Mouse (Mus musculus): ENCODE data around the gene Alpl.
A peak's percentile ranks its signal among the peaks of the same experiment; 100 is the strongest.

Gene Alpl

DNA sequence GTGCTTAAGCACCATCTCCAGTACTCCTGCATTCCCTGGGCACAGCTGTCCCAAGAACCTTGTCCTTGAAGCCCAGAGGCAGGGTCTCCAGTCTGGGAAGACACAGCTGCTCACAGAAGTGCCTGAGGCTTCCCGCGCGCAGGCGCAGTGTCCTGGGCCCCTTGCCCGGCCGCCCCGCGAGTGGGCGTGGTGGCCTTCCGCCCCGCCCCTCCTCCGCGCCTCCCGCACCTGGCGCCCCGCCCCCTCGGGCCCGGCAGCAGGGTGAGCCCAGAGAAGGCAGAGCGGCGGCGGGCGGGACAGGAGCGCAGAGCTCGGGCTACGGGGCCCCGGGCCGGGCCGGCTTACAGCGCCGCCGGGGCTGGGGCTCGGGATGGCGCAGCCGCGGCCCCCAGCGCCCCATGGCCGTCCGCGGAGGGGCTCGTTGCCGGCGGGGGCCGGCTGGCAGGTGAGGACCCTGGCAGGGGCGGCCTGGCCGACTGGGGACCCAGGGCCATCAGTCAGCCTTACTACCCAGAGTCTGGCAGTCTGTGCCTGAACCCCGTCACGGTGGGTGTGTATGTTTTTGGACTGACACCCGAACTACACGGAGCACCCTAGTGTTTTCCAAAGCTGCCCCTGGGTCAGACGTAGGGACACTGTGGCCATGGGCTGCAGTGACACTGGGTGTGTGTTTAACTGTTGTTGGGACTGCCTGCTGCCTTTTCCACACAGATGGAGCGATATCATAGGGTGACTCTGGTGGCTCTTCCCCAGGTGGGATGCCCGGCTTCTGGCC, 88.8 kb downstream of the Alpl start:
- peak; percentile 96 for DNase-seq

DNA sequence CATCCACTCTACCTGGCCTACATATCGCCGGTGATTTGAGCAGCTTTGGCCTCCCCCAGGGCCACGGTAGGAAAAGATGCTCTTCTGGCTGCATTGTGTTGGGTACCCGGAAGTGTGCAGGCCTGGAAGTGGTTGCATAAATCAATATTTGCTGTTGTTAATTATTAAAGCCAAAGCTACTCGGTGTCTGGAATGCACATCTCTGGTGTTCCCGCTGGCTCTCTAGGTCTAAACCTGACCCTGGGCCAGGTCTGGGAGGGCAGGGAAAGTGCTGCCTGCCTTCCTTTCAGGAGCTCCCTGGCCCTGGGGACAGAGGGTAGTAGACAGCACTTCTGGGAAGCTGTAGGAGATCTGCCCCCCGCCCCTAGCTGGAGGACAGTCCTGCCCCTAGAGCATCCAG, 89.7 kb downstream of the Alpl start:
- no peak for DNase-seq

DNA sequence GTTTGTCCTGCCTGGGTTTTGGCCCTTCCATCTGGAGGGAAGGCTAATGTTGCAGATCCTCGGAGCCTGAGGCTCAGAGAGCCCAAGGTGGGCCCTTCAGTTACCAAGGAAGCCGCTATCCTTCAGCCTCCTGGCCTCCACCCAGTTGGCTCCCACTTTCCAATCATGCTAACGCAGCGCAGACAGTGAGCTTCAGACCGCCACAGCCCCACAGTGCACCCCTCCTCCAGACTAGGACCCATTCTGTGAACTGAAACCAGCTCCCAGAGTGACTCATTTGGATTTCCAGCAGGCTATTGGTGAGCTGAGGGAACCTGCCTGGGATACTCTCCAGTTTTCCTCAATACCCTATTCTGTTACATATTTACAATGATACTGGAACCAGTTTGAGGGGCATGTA, 90.8 kb downstream of the Alpl start:
- no peak for DNase-seq

DNA sequence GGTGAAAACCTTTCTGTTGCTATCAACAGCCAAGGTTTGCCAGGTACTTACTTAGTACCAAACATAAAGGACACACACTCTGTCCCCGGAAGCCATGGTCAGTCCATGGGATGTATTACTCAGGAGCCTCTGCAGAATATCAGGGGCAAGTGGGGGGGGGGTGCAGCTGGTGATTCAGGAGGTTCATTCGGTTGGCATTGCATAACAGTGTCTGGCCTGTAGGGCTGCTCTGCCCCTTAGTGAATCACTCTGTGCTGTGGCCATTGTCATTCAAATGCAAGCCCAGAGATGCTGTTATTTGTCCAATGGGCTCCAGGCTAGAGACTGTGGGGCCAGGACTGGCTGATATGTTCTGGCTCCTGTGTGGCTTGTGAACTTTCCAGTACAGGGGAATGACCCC, 91.6 kb downstream of the Alpl start:
- DNase-seq = no peak

DNA sequence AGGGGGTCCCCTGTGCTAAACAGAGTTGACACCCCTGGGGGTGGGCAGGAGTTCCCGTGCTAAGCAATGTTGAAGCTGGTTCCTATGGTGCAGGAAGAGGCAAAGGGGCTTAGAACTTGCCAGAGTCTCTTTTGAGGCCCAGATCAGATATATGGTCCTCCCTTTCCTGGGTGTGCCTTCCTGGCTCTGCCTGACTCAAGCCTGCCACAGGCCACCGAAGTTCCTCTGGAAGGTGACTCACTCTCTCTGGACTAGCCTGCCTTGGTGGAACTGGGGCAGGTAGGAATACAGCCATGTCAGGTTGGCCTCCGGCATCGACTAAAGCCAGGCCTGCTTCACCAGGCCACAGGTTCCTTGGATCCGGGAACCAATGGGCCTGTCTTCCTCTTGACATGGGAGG, 93.1 kb downstream of the Alpl start:
- no peak for DNase-seq

DNA sequence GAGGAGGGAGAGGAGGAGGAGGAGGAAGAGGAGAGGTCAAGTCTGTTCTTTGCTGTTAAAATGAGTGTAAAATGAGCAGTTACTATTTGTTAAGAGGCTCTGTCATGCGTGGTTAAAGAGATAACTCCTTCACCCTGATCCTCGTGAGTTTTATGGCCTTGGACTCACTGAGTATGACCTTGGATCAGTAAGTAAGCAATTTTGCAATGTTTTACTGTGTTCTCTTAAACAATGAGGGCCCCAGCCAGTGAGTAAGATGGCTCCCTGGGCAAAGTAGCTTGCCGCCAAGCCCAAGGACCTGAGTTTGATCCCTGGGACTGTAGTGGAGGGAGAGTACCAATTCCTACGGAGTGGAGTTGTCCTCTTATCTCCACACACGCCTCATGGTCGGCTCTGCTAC, 95.2 kb downstream of the Alpl start:
- DNase-seq = no peak

DNA sequence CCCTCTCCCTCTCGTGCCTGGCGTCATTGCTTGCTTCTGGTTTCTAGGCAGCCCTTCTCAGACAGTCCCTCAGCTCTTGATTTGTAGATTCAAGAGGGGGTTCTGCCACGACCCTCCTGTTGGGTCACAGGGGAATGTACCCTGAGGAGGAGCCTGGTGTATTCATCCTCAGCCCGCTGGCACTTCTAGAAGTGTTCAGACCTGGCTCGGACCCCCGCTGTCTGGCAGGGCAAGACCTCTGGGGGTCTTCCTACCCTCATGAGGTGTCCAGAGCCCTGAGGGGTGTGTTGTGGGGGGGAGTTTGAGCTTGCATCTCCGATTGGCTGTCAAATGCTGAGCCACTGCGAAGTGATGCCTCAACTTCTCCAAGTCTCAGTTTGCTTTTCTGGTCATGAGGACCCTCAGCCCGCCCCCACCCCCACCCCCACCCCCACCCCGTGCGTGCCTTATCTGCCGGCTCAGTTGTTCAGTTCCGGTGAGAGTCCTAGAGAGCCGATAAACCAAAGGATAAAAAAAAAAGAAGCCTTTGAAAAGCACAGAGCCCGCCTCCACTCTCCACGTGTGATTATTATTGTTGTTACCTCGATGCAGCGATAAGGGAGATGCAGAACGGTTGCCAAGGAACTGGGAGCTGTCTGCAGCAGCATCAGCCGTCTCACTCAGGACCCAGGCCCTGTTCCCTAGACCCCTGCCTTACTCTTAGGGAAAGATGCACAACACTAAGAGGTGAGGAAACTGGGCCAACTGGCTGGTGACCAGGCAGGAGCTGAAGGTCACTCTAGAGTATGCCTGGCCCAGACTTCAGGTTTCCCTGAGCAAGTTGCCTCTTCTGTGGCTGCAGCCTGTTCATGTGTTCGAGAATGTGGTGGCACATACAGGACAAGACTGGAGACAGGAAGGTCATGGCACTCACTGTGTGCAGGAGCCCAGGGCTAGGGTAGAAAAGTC, 96.6 kb downstream of the Alpl start:
- no peak for DNase-seq

DNA sequence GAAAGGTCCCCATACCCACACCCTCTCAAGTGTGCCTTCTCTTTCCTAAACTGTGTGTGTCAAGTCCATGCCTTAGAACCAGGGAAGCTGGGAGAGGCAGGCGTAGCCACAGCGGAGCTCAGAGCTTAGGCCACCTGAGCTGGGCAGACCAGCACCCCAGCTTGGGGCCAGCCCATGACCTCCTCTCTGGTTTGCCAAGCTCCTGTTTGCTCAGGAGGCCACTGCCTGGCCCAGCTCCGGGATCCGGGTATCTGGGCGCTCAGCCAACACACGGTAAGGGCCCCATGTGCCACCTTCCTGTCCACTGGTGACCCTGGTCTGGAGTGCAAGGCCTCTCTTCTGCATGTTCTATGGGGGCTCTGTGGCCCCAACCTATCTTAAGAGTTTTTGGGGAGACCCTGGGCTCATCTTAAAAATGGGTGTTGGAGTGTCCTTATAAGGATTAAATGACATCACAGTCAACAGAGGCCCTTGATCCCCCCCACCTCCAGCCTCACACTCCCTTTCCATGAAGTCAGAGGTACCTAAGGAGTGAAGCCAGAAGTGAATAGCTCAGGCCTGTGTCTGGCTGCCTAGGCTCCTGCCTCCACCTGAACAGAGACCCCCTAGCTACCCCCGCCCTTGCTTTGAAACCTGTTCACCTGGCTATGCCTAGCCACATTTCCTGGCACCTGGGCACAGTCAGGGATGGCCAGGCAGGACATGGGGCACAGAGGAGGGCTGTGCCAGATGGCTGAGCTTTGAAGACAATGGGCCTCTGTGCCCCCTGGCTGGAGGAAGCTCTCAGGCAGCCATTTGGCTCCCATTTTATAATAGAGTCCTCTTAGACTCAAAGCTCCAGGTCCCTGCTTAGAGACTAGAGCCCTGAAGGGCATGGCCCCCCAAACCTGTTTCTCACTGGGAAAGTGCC, 97.9 kb downstream of the Alpl start:
- DNase-seq = no peak

DNA sequence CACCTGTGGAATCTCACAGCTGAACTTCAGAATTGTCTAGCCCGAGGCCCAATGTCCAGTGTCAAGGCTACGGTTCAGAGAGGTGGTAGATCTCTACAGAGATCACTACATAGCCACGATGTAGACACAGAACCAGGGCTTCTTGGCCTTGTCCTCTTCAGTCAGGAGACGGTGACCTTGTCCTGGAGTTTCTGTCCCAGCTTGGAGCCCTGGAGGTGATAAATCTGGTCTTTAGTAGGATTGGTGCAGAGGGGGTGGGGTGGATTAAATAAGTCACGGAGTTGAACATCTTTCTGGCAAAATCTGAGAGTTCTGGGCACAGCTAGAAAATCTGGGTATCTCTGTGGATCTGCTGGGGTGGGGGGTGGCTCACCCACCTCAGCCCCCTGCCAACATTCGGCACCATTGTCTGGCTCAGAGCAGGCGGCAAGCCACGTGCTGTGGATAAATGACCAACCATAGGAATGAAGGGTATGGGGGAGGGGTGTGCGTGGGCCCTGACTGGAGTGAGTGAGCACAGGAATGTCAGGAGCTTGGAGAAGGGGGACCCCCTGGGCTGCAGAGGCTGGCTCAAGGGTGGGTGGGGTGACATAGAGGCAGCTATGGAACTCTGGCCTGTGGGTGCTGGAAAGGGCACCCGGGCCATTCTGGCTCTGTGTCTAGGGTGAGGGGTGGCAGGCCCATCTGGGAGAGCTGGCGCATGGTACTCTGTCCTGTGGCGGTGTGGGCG, 98.9 kb downstream of the Alpl start:
- no peak for DNase-seq

DNA sequence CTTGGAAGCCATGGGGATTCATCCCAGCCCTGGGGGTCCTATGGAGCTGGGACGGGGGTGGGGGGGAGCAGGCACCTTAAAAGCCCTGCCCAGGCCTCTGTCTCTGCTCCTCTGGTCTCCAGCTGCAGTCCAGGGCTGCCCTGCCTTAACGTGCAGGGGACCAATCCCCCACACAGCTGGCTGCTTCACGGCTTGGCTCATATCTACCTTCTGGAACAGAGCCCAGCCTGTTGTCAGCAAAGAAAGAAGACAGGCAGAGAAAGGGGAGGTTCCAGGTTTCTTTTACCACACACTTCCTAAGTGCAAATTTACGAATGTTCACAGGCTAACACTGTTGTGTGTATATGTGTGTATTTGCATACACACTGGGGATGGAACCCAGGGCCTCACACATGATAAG, 100.3 kb downstream of the Alpl start:
- DNase-seq = no peak

DNA sequence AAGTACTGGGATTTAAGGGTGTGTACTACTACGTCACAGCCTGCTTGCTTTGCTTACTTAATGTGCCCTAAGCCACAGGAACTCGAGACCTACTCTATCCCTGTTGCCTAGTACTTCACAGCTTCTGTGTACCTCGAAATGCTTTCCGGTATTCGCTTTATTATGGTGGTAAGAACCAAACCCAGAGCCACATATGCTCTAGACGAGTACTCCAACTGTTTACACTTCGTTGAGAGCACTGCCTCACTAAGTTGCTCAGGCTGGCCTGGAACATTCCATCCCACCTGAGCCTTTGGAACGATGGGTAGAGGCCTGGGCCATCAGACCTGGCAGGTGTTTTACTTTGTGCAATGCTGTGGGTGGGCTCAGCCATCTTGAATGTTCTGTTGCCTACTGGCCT, 100.9 kb downstream of the Alpl start:
- DNase-seq = no peak

DNA sequence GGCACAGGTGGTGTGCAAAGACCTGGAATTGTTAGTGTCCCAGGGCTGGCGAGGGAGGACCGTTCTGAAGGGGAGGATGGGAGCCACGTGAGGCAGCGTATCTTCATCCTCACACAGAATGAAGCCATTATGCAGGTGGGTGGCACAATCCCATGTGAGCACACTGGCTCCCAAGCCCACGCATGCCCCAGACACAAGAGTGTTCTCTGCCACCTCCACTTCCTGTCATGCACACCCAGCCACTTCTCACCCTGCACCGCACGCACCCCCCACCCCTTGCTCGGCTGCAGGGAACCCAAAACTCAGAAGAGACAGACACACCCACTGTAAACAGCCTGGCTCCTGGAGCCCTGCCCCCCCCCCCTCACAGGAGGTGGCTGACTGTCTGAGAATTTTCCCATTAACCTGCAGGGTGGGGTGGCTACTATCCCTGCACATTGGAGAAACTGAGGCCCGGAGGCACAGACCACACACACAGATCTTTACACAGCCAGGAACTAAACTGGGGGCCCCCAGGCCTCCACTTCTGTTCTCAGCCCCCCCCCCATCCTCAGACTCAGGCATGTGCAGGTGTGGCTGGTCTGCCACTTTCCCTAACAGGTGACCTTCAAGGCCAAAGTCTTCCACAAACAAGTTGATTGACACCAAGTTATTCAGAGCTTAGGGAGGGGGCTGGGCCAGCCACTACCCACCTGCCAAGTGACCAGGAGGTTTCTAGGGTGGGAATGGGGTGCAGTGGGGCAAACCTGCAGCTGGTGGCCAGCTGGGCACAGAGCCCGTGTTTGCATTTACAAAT, 103.9 kb downstream of the Alpl start:
- no peak for DNase-seq

Measured in embryo, embryonic 11 days (tissue).